27 mouse cellular contexts compared by ENCODE assay signal in genomic region chr16:30472447-30472846, GRCm38 (mm10).
DNase-seq lines count a peak whose midpoint lies in the region; ATAC-seq lines count a peak whose summit lies in the region.
"Had no signal": no experiment of that assay in that cellular context is flagged by ENCODE, and none has a peak within 500 bp of the region (broad histone marks: within the 10 kb centered on the region; RNA-seq: fewer than 3 reads in every experiment).

No protein-coding gene starts in this region.

- DNase-seq in heart, adult 11 months: peak; percentile 83
- DNase-seq in lung, postnatal 10 days: no peak
- DNase-seq in MN1 (ENCODE audit: low spot score): peak; percentile 6
- DNase-seq in large intestine, adult 2 months (ENCODE audit: low read depth, low spot score): peak; percentile 62
- DNase-seq in retina, embryonic 14.5 days (ENCODE audit: low spot score): no peak
- DNase-seq: adrenal gland, adult 2 months; adrenal gland, postnatal 36 days; cerebellum, adult 18-20 months; cerebellum, postnatal 14 days; gastrocnemius, postnatal 25 days; heart, adult 18-20 months; heart, postnatal 4 days; kidney, adult 8-10 months; kidney, postnatal 25 days; left cerebral cortex, postnatal 4 days; liver, postnatal 0 days; right cerebral cortex, adult 18-20 months; thymus, postnatal 4 days had no signal

- no peak overlapping the region for H3K4me3 ChIP-seq in heart, embryonic 12.5 days
- H3K4me3 ChIP-seq in lung, embryonic 15.5 days: no peak overlapping the region
- H3K4me3 ChIP-seq: forebrain, embryonic 13.5 days; hindbrain, embryonic 13.5 days; liver, embryonic 12.5 days; midbrain, embryonic 15.5 days had no signal

- H3K9me3 ChIP-seq in heart, embryonic 12.5 days (replicated peaks): peaks cover 6% of the 10 kb centered on the region
- H3K9me3 ChIP-seq in lung, embryonic 15.5 days: peaks cover 3% of the 10 kb centered on the region; the same call in 1 of the 2 replicates
- H3K9me3 ChIP-seq: midbrain, embryonic 15.5 days had no signal

- H3K27ac ChIP-seq in heart, embryonic 12.5 days (ENCODE audit: poor library complexity, severe bottlenecking): no peak overlapping the region
- peak overlapping the region; percentile 68 for H3K27ac ChIP-seq in lung, embryonic 15.5 days
- H3K27ac ChIP-seq: forebrain, embryonic 13.5 days; hindbrain, embryonic 13.5 days; liver, embryonic 12.5 days; midbrain, embryonic 15.5 days had no signal

- H3K27me3 ChIP-seq in heart, embryonic 12.5 days (replicated peaks): no peaks in the 10 kb centered on the region
- no peaks in the 10 kb centered on the region for H3K27me3 ChIP-seq in lung, embryonic 15.5 days
- H3K27me3 ChIP-seq: forebrain, embryonic 13.5 days; hindbrain, embryonic 13.5 days; midbrain, embryonic 15.5 days had no signal

- H3K4me1 ChIP-seq in heart, embryonic 12.5 days (replicated peaks): peaks cover 19% of the 10 kb centered on the region
- peaks cover 15% of the 10 kb centered on the region for H3K4me1 ChIP-seq in lung, embryonic 15.5 days
- H3K4me1 ChIP-seq: forebrain, embryonic 13.5 days; liver, embryonic 12.5 days had no signal

- WGBS in heart, embryonic 12.5 days: 53% methylated on average over 5 of the region's 5 CpGs
- WGBS in lung, embryonic 15.5 days: 40% methylated on average over 5 of the region's 5 CpGs
- WGBS in large intestine, adult 2 months: 16% methylated on average over 5 of the region's 5 CpGs

- H3K9ac ChIP-seq in heart, embryonic 12.5 days: no peak overlapping the region
- no peak overlapping the region for H3K9ac ChIP-seq in lung, embryonic 15.5 days
- H3K9ac ChIP-seq: forebrain, embryonic 13.5 days; hindbrain, embryonic 13.5 days; liver, embryonic 12.5 days; liver, postnatal 0 days; midbrain, embryonic 15.5 days had no signal

- no peaks in the 10 kb centered on the region for H3K36me3 ChIP-seq in heart, embryonic 12.5 days
- H3K36me3 ChIP-seq in lung, embryonic 15.5 days: no peaks in the 10 kb centered on the region
- H3K36me3 ChIP-seq: hindbrain, embryonic 13.5 days; liver, embryonic 12.5 days; midbrain, embryonic 15.5 days had no signal

- H3K4me2 ChIP-seq in heart, embryonic 12.5 days: no peak overlapping the region
- H3K4me2 ChIP-seq in lung, embryonic 15.5 days: no peak overlapping the region
- H3K4me2 ChIP-seq: forebrain, embryonic 13.5 days; heart, embryonic 11.5 days; hindbrain, embryonic 13.5 days; liver, embryonic 12.5 days; midbrain, embryonic 15.5 days had no signal

- no peak for ATAC-seq in heart, embryonic 12.5 days (ENCODE audit: insufficient number of reproducible peaks, low FRiP score)
- ATAC-seq in lung, embryonic 15.5 days (ENCODE audit: borderline replicate concordance, extremely low read depth, low FRiP score, low TSS enrichment): no peak
- ATAC-seq in CD4-positive, CD25-positive, alpha-beta regulatory T cell, adult 4 months: no peak
- ATAC-seq: activated CD4-positive, CD25-positive, alpha-beta regulatory T cell, adult 4 months; forebrain, embryonic 13.5 days; liver, embryonic 12.5 days; liver, postnatal 0 days; midbrain, embryonic 15.5 days had no signal

Comparison
In these comparisons a context has a peak if more than half of its experiments do, and no peak if none do; other contexts are left out.
1. DNase-seq: peak in heart, adult 11 months (single experiment), MN1 (single experiment) and large intestine, adult 2 months (single experiment); none in lung, postnatal 10 days (single experiment) and retina, embryonic 14.5 days (single experiment).